Mouse (Mus musculus): Measurements from ENCODE around the gene Fam53b.

The Fam53b gene

DNA sequence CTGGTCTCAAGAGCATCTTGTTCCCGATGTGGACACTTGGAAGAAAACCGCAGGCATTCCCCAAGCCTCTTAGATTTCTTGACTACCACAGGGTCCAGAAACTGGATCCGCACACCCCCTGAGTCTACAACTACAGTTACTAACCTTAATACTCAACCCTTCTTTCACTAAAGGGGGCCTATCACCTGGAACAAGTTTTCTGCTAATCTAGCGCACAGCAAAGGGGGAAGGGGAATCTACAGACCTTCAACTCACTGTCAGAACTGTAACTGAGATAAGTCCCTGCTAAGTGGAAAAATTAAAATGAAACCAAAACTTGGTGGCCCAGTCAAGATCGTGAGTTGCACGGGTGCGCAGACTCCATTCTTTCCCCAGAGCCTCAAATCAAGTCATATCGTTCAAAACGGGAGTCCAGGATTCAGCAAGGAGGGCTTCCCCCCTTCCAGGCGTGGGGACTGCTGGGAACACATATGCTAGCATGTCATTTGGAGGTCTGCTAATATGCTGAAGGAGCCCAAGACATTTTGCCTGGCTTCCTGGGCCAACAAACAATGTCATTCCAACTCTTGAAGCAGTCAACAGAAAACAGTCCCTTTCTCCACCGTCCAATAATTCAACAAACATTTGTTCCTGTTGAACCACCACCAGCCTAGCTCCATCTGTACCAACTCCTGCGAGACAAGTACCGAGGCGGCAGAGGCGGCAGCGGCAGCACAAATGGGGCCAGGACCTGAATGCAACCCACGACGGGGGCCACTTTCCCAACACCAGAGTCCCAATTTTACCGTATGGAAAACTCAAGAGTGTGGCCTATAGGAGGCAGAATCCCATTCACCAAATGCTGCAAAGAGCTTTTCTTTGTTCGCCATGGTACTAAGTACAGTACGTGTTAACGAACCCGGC is 1.7 kb downstream of the Fam53b start:
- DNase-seq (ENCODE audit: low spot score in 2 of 2), result no peak

DNA sequence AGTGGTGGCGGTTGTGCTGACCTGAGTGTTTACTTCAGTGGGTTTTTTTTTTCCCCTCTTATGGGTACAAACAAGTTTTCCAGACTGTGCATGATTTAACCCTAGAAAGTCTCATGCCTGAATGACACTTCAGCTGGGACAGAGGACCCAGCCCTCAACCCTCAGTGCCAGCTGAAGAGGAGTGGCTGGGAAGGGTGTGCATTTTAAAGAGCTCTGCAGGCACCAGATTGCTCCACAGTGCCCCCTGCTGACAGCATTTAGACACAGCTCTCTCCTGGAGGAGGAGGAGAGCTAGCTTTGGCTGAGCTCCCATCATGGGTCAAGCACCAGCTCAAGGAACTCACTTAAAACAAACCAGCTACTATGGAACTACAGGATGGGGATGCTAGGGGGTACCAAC is 2.8 kb downstream of the Fam53b start:
- peak; percentile 89 to 91 for DNase-seq (ENCODE audit: low spot score in 2 of 2)

DNA sequence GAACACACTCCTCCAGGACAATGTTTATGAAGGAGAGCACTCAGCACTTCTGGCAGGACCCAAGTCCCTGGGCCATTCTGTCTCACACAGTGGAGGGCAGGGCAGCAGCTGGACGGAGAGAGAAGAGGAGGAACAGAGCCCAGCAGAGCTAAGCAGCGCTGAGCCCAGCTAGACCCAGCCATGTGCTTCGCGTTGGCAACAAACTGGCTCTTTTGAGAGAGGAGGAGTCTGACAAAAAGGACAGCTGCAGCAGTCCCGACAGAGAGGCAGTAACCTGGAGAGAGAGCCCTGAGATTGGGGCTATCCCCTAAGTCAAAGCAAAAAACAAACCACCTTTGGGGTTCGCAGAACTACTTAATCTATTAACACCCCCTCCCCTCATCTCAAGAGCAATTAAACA is 3.3 kb downstream of the Fam53b start:
- DNase-seq (ENCODE audit: low spot score in 2 of 2), result peak in 1 of 2 experiments; percentile 59

DNA sequence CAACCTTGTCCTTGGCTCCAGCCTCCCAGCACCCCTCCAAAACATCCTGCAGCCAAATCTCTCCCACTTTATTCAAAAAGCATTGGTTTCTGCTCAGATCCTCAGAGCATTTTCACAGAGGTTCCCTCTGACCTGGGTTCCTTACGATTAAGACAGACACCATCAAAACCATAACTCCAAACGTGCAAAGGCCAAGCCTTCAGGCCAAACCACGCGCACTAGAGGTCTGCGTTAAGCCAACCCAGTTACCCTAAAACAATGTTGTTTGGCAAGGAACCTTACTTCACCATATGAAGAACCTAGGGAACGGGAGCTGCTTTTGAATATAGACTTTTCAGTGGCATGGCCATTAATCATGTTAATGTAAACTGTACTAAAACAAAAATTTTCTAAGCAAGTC is 4.0 kb downstream of the Fam53b start:
- no peak for DNase-seq (ENCODE audit: low spot score in 2 of 2)

DNA sequence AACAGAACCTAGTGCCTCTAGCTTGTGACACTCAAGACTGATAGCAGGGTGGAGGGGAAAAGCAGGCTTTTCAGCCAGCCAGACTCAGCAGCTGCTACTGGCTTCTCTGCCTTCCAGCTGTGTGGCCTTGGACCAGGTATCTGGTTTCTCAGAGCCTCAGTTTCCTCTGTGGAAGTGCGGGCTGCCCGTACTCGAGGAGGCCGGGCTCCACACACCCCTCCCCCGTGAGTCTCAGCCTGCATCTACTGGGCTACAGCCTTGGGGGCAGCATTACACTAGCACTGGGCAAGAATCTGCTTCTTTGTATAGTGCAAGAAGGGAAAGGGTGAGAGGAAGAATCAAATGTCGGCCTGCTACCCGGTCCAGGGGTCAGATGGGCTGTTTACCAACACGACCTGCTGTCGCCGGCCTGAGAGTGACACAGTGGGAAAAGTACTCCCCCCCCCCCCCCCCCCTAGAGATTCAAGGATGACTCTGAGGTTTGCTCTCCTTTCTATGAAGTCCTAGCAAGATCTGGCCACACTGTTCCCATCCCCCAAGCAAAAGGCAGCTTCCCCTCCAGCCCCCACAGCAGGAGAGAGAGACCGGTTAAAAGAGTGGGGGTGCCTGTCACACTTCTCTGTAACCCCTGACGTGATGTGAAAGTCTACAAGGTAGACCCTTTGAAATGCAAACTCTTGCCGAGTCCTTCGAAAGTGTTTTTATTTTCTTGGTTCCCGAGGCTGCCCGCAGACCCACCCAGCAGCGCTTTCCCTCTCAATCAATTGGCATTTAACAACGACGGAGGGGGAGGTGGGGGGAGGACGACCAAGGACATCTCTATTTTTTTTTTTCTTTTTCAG is 4.6 kb downstream of the Fam53b start:
- no peak for DNase-seq (ENCODE audit: low spot score in 2 of 2)

DNA sequence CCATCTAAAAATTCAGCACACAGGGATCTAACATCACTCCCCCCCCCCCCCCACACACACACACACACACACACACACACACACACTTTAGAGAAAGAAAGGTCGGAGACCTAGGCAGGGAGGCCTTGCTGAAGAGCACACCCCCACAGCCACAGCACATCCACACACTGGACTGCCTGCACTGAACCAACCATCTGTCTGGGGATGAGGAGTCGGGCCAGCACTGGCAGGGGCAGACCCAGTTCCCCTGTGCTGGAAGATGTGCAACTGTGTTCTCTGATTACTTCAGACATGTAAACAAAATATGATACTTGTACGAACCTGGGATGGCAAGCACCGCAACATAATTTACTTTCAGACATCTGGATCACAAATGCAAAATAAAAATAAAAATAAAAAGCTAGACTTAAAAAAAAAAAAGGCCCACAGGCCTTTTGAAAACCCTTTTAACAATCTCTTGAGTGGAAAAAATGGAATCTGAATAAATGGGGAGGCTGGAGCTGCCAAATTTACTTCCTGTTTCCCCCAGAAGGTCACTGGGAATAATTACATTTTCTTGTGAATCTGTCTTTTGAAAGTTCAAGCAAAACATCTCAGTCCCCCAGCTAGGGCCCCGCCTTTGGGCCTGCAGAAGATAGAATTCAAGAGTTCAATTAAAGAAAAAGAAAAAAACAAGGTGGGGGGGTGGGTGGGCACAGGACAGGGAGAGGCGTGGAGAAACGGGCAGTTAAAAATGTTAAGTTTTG is 5.5 kb downstream of the Fam53b start:
- DNase-seq (ENCODE audit: low spot score in 2 of 2), result no peak

DNA sequence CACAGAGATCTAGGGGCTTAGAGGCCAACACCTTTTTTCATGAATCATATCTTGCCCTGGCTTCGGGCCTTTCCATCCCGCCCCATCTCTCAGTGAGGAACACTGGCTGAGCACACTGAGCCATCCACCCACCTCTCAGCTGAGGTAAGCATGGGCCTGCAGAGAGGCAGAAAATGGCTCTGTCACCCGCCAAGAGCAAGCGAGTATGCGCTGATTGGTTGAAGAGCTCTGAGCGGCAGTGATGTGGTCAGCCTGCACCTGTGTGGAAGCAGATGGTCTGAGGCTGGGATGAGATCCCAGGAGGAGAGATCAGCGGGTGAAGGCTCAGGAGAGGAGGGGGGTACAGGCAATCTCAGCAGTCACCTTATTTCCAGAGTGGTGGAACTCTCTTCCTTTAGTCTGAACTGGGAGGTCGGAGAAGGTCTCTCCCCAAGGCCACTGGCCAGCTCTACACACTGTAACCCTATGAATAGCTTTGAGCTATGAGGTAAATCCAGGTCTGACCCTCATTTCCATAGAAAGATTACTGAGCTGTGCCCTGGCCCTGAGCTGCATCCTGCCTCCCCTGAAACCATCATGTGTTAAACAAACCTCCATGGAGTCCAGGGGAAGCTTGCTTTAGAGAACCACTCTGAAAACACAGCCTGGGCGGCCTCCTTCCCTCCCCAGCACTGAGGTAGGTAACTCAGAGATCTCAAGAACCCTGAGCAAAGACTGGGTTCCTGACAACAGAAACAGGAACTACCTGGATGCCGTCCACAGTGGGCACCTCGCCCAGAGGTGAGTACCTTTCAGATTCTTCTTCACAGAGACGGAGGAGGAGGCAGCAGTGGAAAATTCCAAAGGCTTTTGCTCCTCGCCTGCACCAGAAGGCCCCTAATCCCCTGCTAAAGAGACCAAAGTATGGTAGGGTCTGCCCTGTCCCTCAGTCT is 6.5 kb downstream of the Fam53b start:
- DNase-seq (ENCODE audit: low spot score in 2 of 2), result no peak

DNA sequence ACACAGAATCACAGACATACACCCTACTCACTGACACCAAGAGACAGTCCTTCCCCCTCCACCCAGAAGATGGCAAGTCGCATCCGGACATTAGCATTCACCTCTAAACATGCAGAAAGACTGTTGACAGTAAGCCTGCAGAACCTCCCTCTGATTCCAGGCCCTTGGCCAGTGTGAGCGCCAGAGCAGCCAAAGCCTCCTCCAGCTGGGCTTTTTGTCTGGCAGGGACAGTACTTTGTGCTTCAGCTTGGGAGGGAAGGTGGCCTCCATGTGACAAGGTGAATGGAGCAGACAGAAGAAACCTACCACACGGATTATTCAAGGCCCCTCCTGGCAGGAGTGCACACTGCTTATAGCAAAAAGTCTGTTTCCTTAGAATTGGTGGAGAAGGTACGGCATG is 7.4 kb downstream of the Fam53b start:
- DNase-seq (ENCODE audit: low spot score in 2 of 2), result peak in 1 of 2 experiments; percentile 61

DNA sequence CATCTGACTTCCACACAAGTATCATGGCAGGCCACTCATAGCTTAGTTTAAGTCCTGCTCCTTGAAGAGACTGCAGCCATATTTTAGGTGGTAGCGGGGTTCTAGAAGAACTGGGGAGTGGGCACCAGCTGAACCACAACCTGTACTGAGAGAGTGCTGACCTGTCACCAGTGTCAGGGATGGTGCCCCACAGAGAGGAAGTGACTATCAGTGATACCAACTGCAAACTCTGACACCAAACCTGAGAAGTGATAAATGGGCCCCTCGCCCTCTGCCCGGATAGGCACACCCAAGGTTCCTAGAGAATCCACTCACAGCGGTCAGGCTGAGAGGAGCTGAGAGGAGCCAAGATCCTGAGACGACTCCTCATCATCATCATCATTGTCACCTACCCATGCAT is 8.7 kb downstream of the Fam53b start:
- no peak for DNase-seq (ENCODE audit: low spot score in 2 of 2)

DNA sequence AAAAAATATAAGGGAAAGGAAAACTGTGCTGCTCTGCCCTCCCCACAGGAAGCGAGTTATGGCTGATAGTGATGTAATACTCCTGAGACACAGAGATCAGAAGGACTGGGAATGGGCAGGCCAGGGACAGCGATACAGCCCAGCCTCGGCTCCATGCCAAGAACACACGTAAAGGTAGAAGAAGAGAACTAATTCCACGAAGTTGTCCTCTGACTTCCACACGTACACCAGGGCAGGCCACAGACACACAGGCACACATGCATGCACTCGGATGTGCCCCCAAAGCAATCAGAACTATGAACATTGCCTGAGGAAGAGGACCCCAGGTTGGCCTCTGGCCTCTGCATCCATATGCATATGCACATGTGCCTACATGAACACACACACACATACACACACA is 9.2 kb downstream of the Fam53b start:
- DNase-seq (ENCODE audit: low spot score in 2 of 2), result no peak

DNA sequence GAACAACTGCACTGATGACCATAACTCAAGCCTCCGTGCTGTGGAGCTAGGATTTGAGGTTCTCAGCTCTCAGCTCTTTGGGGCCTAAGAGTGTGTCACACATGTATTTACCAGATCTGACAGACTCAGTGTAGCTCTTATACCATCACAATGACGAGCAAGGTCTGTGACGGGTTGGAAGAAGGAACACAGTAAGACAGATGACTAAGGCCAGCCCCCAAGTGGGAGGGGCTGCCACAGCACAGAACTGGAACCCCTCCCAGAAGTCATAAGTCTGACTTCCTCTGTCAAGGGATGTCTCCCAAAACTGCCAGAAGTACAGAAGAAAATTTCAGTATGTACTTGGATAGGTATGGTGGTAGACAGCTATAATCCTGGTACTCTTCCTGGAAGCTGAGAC is 9.7 kb downstream of the Fam53b start:
- DNase-seq (ENCODE audit: low spot score in 2 of 2), result no peak

DNA sequence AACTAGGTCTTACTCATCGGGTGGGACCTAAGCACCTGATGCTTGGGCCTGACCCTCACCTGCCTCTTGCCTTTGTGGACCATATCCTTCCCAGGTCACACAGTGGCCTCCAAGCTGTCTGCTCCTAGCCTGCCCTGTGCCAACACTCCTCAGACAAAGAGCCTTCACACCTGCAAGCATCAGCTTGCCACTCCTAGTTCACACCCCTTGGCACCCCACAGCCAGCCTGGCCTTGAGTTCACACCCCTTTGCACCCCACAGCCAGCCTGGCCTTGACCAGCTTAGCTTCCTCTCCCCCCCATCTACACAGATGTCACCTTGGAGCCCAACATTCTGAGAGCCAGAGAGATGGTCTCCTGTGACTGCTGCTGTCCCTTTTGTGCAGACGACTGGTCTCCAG is 10.3 kb downstream of the Fam53b start:
- peak in 1 of 2 experiments; percentile 1 for DNase-seq (ENCODE audit: low spot score in 2 of 2)

DNA sequence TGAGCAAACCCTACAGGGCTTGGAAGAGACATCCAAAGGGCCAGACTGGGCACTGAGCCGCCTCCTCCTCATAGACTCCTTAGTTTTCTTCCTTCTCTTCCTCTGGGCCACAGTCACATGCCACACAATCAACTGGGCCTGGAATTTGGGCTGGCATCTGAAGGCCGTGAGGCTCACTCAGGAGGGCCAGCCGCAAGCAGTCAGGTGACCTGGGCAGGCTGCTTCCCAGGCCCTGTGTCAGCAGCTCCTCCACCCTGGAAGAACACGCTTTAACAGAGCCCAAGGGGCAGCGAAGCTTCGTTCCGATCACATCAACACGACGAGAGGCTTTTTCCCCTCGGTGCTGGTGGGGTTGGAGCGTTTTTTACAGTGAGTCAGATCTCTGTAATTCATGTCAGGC is 11.0 kb downstream of the Fam53b start:
- DNase-seq (ENCODE audit: low spot score in 2 of 2), result no peak

DNA sequence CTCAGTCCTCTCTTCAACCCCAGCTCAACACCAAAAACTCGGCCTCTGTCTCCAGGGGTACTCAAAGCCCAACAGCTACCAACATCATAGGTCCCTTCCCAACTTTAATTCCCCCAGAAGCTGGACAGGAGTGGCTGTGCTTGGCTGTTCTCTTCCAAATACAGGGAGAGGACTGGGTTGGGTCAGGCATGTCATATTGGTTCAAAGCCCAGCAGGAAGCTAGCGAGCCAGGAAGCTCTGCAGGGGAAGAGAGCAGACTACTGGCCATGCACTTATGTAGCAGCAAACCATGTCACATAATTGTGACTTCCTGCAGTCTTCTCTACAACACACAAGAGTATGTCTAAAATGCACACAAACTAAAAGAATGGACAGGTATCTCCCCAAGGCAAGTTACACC is 11.6 kb downstream of the Fam53b start:
- DNase-seq (ENCODE audit: low spot score in 2 of 2), result no peak

DNA sequence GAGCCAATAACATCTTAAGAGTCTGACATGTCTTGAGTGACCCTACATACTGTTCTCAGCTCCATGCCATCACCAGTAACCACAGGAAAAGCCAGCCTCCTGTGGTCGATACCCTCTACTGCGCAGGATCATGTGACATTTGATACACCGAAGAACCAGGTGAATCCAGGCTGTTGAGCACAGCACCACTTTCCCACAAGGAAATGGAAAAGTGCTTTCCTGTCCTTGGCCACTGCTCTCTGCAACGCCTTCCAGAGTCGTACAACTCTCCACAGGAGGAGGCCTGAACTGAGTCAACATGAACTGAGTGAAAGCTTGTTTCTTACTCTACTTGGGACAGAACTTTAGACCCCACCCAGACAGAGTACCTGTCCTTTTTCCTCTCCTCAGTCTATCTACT is 12.2 kb downstream of the Fam53b start:
- DNase-seq (ENCODE audit: low spot score in 2 of 2), result peak in 1 of 2 experiments; percentile 4

DNA sequence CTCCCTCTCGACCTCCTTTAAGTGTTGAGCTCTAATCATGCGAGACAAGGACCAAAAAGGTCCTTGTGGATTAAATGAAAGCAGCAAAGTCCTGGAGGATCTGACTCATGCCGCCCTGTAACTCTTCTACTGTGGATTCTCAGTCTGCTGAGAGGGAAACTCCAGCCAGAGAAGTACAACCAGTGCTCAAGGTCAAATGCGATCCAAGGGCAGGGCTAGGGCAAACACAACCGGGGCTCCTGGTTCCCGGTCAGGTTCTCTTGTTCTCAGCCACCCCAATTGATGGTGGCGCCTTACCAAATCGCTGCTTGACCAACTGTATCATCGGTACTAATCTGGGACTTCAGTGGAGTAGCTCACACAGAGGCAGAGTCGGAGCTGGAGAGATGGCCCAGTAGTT is 12.8 kb downstream of the Fam53b start:
- peak in 1 of 2 experiments; percentile 15 for DNase-seq (ENCODE audit: low spot score in 2 of 2)

DNA sequence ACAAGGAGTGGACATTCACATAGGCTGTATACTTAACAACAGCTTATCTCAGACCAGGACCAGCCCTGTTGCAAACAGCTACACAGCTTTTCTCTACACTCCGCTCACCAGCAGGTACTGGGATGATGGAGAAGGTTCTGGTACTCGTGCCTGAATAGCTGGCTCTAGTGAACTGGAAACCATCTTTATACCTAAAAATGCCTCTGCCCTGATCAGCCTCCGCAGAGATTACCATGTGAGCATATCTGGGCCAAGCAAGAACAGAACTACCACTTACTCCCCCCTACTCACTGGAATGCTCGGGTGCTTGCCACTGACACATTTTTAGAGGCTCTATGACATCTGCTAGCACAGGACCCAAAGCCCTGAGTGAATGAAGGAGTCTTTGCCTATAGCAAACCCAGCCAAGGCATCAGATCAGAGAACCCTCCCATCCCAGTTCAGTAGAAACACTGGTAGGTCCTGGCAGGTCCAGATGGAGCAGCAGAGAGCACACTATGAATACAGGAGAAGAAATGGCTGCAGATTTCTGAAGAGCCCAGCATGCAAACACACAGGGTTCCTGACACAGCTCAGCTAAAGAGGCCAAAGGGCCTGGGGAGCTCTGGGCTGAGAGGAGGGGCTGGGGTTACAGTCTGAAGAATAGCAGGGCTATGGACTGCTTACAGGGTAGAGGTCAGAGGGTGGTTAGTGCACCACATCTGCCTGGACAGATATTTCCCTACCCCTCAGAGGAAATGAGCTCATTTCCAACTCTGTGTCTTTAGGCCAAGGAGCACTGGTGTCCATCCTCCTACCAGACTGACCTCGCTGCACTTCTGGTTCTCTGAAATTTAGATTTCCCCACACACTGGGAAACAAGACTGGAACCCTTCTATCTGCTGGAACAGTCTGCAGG is 14.3 kb downstream of the Fam53b start:
- DNase-seq (ENCODE audit: low spot score in 2 of 2), result peak in 1 of 2 experiments; percentile 8

DNA sequence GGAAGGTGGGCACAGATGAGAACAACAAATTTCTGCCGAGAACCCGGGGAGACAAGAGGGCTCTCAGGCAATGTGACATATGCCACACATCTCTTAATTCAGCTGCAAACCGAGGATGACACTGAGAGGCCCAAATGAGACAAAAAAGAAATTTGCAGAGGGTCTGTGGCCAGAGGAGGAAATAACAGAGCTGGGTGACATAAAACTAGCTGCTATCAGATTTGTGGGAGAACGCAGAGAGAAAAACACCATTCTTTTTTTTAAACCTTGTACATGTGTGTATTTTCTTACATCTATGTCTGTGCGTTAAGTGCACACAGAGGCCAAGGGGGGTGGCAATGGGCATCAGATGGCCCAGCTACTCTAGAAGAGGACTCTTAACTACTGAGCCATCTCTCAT is 18.5 kb downstream of the Fam53b start:
- DNase-seq (ENCODE audit: low spot score in 2 of 2), result no peak

DNA sequence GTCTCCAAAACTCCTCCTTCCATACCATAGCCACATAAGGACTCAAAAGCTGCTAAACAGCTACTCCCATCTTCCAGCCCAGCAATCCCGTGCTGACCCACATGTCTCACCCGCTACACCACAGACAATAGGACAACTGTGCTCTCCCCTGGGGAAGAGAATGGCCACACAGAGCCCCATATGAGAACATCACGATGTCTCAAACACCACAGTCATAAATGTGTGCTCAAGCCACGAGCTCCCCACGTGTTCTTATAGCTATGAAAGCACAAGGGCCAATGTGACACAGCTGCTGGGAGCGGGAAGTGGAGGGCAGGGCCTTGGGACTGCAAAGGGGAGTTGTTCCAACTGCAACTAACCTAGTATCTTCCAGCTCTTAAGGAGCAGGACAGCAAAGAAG is 20.2 kb downstream of the Fam53b start:
- no peak for DNase-seq (ENCODE audit: low spot score in 2 of 2)

All from cerebellum, postnatal 4 days (tissue).